Mouse (Mus musculus): ENCODE data around the gene Togaram2. TPM values are rescaled to one million over a fixed set of nuclear protein-coding genes. Genes with fewer than 3 reads are reported as not detected.

Togaram2 gene
- polyA plus RNA-seq, 1 experiment from 2014 or later = 2.3 TPM

- Histone ChIP-seq H3K36me3 (peaks cover 34% of the 10 kb centered on the region), H3K9ac (no peak overlapping the region), H3K27ac (no peak overlapping the region), H3K4me3 (no peak overlapping the region), H3K9me3 (replicated peaks) (no peaks in the 10 kb centered on the region), H3K27me3 (no peaks in the 10 kb centered on the region), H3K4me2 (no peak overlapping the region), H3K4me1 (replicated peaks) (peaks cover 5% of the 10 kb centered on the region)
- 88% methylated on average over 10 of the region's 10 CpGs for WGBS
- no peak for ATAC-seq (replicated peaks; ENCODE audit: insufficient number of reproducible peaks, insufficient read depth, low FRiP score, low read depth)
These were observed 14.4 kb upstream of the Togaram2 start for GRCm38 (mm10) chr17:71658666-71659065.

DNA sequence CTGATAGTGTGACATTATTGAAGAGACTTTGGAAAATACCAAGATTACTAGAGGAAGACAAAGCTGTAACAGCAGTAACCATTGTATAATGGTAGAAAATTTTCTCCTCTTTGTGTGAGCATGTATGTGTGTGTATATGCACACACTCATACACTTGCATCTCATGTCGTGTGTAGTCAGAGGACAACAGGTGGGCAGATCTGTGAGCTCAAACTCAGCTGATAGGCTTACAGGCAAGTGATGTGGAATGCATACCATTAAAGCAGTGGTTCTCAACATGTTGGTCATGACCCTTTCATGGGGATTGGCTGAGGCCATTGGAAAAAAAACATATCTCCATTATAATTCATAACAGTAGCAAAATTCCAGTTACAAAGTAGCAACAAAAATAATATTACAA lies 12.7 kb upstream of the Togaram2 start:
- WGBS = 39% methylated on average over 1 of the region's 1 CpGs
- Histone ChIP-seq H3K4me2 (no peak overlapping the region), H3K9ac (no peak overlapping the region), H3K9me3 (replicated peaks) (no peaks in the 10 kb centered on the region), H3K27ac (no peak overlapping the region), H3K4me1 (replicated peaks) (peaks cover 5% of the 10 kb centered on the region), H3K27me3 (no peaks in the 10 kb centered on the region), H3K36me3 (peaks cover 28% of the 10 kb centered on the region), H3K4me3 (no peak overlapping the region)
- ATAC-seq (replicated peaks; ENCODE audit: insufficient number of reproducible peaks, insufficient read depth, low FRiP score, low read depth) = no peak

DNA sequence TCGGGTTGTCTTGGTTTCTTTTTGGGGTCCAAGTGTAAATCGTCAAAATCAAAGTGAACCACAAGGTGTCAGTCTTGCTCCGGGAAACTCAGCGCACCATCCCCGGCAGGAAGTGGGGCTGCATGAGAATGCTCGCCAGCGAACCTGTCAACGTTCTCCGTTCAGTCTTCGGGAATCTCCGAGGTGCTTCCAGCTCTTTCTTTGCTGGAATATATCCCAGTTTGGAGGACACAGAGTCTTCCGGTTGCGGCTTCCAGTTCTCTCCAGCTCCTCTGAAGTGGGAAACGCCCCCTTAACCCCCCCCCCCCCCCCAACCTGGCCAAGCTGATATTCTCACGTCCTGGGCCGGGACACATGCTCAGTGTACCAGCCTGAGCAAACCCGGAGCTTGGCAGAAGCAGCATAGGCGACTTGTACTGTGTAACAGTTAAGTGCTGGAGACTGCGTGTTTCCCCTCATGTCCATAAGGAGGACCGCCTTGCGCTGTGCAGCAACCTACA lies 10.3 kb upstream of the Togaram2 start:
- 5% methylated on average over 21 of the region's 21 CpGs for WGBS
- peaks cover 10% of the 10 kb centered on the region for H3K36me3 ChIP-seq
- peak overlapping the region; percentile 53 for H3K27ac ChIP-seq
- peak overlapping the region; percentile 47 for H3K4me3 ChIP-seq
- peak overlapping the region; percentile 46 for H3K9ac ChIP-seq
- no peaks in the 10 kb centered on the region for H3K9me3 ChIP-seq (replicated peaks)
- ATAC-seq (replicated peaks; ENCODE audit: insufficient number of reproducible peaks, insufficient read depth, low FRiP score, low read depth) = peak; percentile 75
- H3K27me3 ChIP-seq = no peaks in the 10 kb centered on the region
- H3K4me1 ChIP-seq (replicated peaks) = peaks cover 5% of the 10 kb centered on the region
- peak overlapping the region; percentile 68 for H3K4me2 ChIP-seq

GRCm38 (mm10) chr17:71663491-71663890 lies 9.6 kb upstream of the Togaram2 start:
- WGBS = 74% methylated on average over 6 of the region's 6 CpGs
- Histone ChIP-seq H3K9me3 (replicated peaks) (no peaks in the 10 kb centered on the region), H3K36me3 (peaks cover 6% of the 10 kb centered on the region), H3K4me2 (peak overlapping the region; percentile 68; the same call in 1 of the 2 replicates), H3K4me3 (no peak overlapping the region), H3K4me1 (replicated peaks) (peaks cover 5% of the 10 kb centered on the region), H3K27ac (no peak overlapping the region; the same call in 1 of the 2 replicates), H3K27me3 (no peaks in the 10 kb centered on the region), H3K9ac (no peak overlapping the region)
- no peak for ATAC-seq (replicated peaks; ENCODE audit: insufficient number of reproducible peaks, insufficient read depth, low FRiP score, low read depth)

DNA sequence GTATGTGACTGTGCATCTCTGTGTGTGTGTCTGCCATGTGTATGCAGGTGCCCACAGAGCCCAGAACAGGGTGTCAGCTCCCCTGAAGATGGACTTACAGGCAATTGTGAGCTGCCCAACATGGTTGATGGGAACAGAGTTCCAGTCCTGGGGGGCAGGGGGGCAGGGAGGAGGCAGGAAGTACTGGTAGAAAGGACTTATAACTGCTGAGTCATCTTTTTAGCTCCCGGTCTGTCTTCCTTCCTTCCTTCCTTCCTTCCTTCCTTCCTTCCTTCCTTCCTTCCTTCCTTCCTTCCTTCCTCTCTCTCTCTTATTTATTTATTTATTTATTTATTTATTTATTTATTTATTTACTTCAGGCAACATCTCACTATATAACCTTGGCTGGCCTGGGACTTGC lies 8.9 kb upstream of the Togaram2 start:
- H3K36me3 ChIP-seq = no peaks in the 10 kb centered on the region
- no peak overlapping the region for H3K27ac ChIP-seq
- no peaks in the 10 kb centered on the region for H3K27me3 ChIP-seq
- H3K4me1 ChIP-seq (replicated peaks) = peaks cover 5% of the 10 kb centered on the region
- whole genome bisulfite sequencing = 65% methylated on average over 1 of the region's 1 CpGs
- no peak overlapping the region for H3K9ac ChIP-seq
- no peaks in the 10 kb centered on the region for H3K9me3 ChIP-seq (replicated peaks)
- H3K4me2 ChIP-seq = no peak overlapping the region
- no peak overlapping the region for H3K4me3 ChIP-seq
- ATAC-seq (replicated peaks; ENCODE audit: insufficient number of reproducible peaks, insufficient read depth, low FRiP score, low read depth) = no peak

GRCm38 (mm10) chr17:71665201-71665600 lies 7.9 kb upstream of the Togaram2 start:
- H3K27me3 ChIP-seq = no peaks in the 10 kb centered on the region
- ATAC-seq (replicated peaks; ENCODE audit: insufficient number of reproducible peaks, insufficient read depth, low FRiP score, low read depth) = no peak
- peaks cover 5% of the 10 kb centered on the region for H3K4me1 ChIP-seq (replicated peaks)
- no peak overlapping the region for H3K27ac ChIP-seq
- H3K9me3 ChIP-seq (replicated peaks) = no peaks in the 10 kb centered on the region
- H3K36me3 ChIP-seq = no peaks in the 10 kb centered on the region
- no peak overlapping the region for H3K4me3 ChIP-seq
- WGBS = 84% methylated on average over 4 of the region's 4 CpGs
- no peak overlapping the region for H3K4me2 ChIP-seq
- H3K9ac ChIP-seq = no peak overlapping the region

DNA sequence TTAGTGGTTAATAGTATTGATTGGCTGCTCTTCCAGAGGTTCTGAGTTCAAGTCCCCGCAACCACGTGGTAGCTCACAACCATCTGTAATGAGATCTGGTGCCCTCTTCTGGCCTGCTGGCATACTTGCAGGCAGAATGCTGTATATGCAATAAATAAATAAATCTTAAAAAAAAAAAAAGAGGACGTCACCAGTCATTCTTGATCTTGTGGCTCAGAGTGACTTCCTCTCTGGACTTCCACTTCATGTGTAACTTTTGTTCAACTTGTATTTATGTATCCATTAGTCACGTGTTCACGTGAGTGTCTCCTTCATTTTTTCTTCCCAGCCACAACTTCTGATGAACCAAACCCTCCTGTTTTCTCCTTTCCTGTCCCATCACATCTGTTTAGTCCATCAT lies 3.5 kb upstream of the Togaram2 start:
- WGBS = 87% methylated on average over 5 of the region's 5 CpGs
- H3K36me3 ChIP-seq = no peaks in the 10 kb centered on the region
- no peak overlapping the region for H3K27ac ChIP-seq
- H3K4me3 ChIP-seq = no peak overlapping the region
- peaks cover 7% of the 10 kb centered on the region for H3K4me1 ChIP-seq (replicated peaks)
- H3K27me3 ChIP-seq = no peaks in the 10 kb centered on the region
- no peak for ATAC-seq (replicated peaks; ENCODE audit: insufficient number of reproducible peaks, insufficient read depth, low FRiP score, low read depth)
- no peak overlapping the region for H3K4me2 ChIP-seq
- H3K9ac ChIP-seq = no peak overlapping the region
- no peaks in the 10 kb centered on the region for H3K9me3 ChIP-seq (replicated peaks)

DNA sequence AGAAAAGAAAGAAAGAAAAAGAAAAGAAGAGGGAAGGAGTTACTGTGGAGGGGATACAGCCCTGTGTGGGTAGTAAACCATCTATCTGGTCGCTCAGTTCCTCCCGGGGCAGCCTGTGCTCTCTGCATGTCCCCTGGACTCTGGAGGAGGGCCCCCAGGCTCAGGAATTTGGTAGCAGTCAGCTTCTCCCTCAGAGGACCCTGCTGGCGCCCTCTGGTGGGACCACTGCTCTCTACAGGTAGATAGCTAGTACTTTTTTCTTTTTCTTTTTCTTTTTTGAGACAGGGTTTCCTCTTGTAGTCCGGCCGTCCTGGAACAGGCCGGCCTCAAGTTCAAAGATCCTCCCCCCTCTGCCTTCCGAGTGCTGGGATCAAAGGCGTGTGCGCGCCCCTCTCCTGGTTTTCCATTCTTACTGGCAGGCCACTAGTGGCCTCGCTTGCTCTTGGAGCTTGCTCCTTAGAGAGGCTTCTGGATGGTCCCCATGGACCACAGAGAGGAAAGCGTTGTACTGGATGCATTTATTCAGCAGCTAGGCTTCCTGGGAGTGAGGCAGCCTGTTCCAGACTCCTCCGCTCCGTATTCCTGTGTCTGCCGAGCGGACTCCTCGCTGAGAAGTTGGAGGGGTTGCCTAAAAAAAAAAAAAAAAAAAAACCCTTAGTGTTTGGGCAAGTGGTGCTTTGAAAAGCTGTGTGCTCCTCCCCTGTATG lies 1.1 kb upstream of the Togaram2 start:
- Histone ChIP-seq H3K36me3 (no peaks in the 10 kb centered on the region), H3K27ac (no peak overlapping the region)
- WGBS = 57% methylated on average over 17 of the region's 17 CpGs

DNA sequence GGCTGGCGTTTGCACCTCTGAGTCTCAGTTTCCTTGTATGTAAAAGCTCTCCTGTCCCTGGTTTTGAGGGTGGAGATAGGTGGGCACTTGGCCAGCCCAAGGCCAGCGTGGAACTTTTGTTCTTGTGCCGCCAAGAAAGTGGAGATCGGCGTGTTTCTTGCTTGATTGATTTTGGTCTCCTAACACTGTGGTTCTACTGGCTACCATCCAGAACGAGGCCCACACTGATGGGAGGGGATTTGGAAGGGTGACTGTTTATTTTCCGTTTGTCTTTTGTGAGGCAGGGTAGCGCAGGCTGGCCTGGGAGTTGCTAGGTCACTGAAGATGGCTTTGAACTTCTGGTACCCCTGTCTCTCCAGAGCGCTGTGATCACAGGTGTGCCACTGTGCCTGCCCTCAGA lies 875 bp downstream of the Togaram2 start:
- H3K4me2 ChIP-seq = no peak overlapping the region
- peaks cover 13% of the 10 kb centered on the region for H3K4me1 ChIP-seq (replicated peaks)
- H3K9ac ChIP-seq = no peak overlapping the region
- no peaks in the 10 kb centered on the region for H3K27me3 ChIP-seq
- no peak overlapping the region for H3K27ac ChIP-seq
- 60% methylated on average over 9 of the region's 9 CpGs for WGBS
- no peak overlapping the region for H3K4me3 ChIP-seq
- no peaks in the 10 kb centered on the region for H3K9me3 ChIP-seq (replicated peaks)
- ATAC-seq (replicated peaks; ENCODE audit: insufficient number of reproducible peaks, insufficient read depth, low FRiP score, low read depth) = no peak
- no peaks in the 10 kb centered on the region for H3K36me3 ChIP-seq

More for the DNA sequence above, 1.1 kb upstream of the Togaram2 start:
- Histone ChIP-seq H3K4me1 (replicated peaks) (peaks cover 13% of the 10 kb centered on the region), H3K4me3 (no peak overlapping the region), H3K9ac (no peak overlapping the region), H3K9me3 (replicated peaks) (no peaks in the 10 kb centered on the region), H3K27me3 (no peaks in the 10 kb centered on the region), H3K4me2 (no peak overlapping the region)
- no peak for ATAC-seq (replicated peaks; ENCODE audit: insufficient number of reproducible peaks, insufficient read depth, low FRiP score, low read depth)

DNA sequence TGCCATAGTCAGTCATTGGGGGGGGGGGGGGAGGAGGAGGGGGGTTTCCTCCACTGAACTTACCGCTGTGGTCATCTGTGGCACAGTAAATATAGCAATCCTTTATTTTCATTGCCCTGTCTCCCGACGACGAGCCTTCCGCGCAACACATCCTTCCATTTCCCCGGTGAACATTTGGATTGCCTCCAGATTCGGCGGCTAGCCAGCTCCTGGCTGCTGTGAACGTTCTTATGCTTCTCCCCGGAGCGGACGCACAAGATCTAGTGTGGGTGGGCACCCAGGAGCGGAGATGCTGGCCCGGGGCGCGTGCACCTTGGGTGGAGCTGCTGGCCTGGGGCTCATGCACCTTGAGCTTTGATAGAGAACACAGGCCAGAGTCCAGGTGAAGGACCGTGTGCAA lies 1.8 kb downstream of the Togaram2 start:
- no peak overlapping the region for H3K4me2 ChIP-seq
- 66% methylated on average over 18 of the region's 18 CpGs for WGBS
- peaks cover 13% of the 10 kb centered on the region for H3K4me1 ChIP-seq (replicated peaks)

DNA sequence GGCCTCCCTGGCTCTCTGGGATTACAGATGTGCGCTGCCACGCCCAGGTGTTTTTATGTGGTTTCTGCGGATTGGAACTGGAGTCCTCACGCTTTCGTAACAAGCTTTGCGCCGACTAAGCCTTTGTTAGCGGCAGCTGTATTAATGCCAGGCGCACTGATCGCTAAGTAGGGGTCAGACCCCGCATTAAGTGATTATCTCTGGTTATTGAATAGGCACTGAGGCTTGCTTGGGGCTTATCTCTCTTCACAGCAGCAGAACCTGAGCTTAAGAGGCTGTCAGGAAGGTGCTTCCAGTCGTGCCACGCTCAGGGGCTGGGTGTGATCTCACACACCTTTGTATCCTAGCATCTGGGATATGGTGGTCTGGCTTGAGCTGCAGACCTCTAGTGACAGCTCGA lies 8.6 kb downstream of the Togaram2 start:
- peaks cover 13% of the 10 kb centered on the region for H3K4me1 ChIP-seq (replicated peaks)
- no peak overlapping the region for H3K4me2 ChIP-seq
- no peaks in the 10 kb centered on the region for H3K9me3 ChIP-seq (replicated peaks)
- no peaks in the 10 kb centered on the region for H3K27me3 ChIP-seq
- no peak overlapping the region for H3K4me3 ChIP-seq
- no peak for ATAC-seq (replicated peaks; ENCODE audit: insufficient number of reproducible peaks, insufficient read depth, low FRiP score, low read depth)
- no peaks in the 10 kb centered on the region for H3K36me3 ChIP-seq
- WGBS = 64% methylated on average over 14 of the region's 14 CpGs
- no peak overlapping the region for H3K27ac ChIP-seq
- no peak overlapping the region for H3K9ac ChIP-seq

More for the DNA sequence above, 1.8 kb downstream of the Togaram2 start:
- Histone ChIP-seq H3K27ac (no peak overlapping the region), H3K9me3 (replicated peaks) (no peaks in the 10 kb centered on the region), H3K27me3 (no peaks in the 10 kb centered on the region), H3K9ac (no peak overlapping the region), H3K36me3 (no peaks in the 10 kb centered on the region), H3K4me3 (no peak overlapping the region)
- ATAC-seq (replicated peaks; ENCODE audit: insufficient number of reproducible peaks, insufficient read depth, low FRiP score, low read depth) = no peak

DNA sequence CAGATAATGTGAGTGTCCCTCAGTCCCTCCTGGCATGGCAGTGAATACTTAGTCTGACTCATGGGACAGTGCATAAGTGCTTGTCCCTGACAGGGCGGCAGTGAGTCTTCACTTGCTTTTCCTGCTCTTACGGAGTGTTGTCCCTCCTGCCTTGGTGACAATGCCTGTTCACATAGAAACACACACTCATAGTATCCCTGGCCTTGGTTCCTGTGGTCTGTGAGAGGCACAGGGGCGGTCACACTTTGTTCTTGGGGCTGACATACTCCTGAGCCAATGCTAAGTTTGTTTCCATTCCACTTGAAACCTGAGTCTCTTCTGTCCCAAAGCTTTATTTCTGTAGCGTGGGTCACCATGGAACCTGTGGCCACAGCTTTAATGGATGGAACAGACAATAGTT lies 9.3 kb downstream of the Togaram2 start:
- Histone ChIP-seq H3K4me3 (no peak overlapping the region), H3K27me3 (no peaks in the 10 kb centered on the region), H3K4me2 (no peak overlapping the region), H3K4me1 (replicated peaks) (peaks cover 13% of the 10 kb centered on the region), H3K27ac (no peak overlapping the region), H3K9me3 (replicated peaks) (no peaks in the 10 kb centered on the region), H3K9ac (no peak overlapping the region), H3K36me3 (no peaks in the 10 kb centered on the region)
- WGBS = 81% methylated on average over 4 of the region's 4 CpGs
- no peak for ATAC-seq (replicated peaks; ENCODE audit: insufficient number of reproducible peaks, insufficient read depth, low FRiP score, low read depth)

Data from heart, embryonic 15.5 days (tissue).